Mouse (Mus musculus) hindbrain, embryonic 10.5 days (tissue): ENCODE measurements at regions not wholly inside any gene's neighbourhood (a gene's known extent, or its start where the extent isn't known, plus 50 kb on each side); places are given as distances from the start of the nearest gene placed in this dataset.
A peak's percentile ranks its signal among the peaks of the same experiment; 100 is the strongest.

ENCODE experiments used
- DNase-seq: peaks from one replicate; pipeline ENCODE4 v3.0.0-alpha.2; 2017; ENCODE audit warnings: low spot score
- H3K27ac ChIP-seq: fragments of 300-500 bp; sonication (generic); 2 replicates; pipeline ENCODE4 v1.5.1; 2016; ENCODE audit warnings: mild to moderate bottlenecking, moderate library complexity
- H3K27me3 ChIP-seq: fragments of 300-500 bp; sonication (generic); 2 replicates; pipeline ENCODE4 v1.6.1; 2016; ENCODE audit warnings: mild to moderate bottlenecking; ENCODE audit not compliant: poor library complexity, insufficient read depth, severe bottlenecking
- H3K36me3 ChIP-seq: fragments of 300-500 bp; sonication (generic); 2 replicates; pipeline ENCODE4 v1.6.1; 2016; ENCODE audit warnings: mild to moderate bottlenecking, moderate library complexity
- H3K4me1 ChIP-seq: fragments of 300-500 bp; sonication (generic); replicated peaks from 2 replicates; pipeline ENCODE4 v1.6.1; 2016; ENCODE audit warnings: mild to moderate bottlenecking
- H3K4me3 ChIP-seq: fragments of 300-500 bp; sonication (generic); 2 replicates; pipeline ENCODE4 v1.5.1; 2016; ENCODE audit warnings: mild to moderate bottlenecking, moderate library complexity
- H3K9me3 ChIP-seq: fragments of 300-500 bp; sonication (generic); 2 replicates; pipeline ENCODE4 v1.6.1; 2016; ENCODE audit warnings: mild to moderate bottlenecking, moderate library complexity
- WGBS: fragments of 180-500 bp; shearing (Covaris S2); methylation state at CpG from one replicate; pipeline ENCODE4 v1.1.7; 2016; 5-methylcytosine and 5-hydroxymethylcytosine counted together

DNA sequence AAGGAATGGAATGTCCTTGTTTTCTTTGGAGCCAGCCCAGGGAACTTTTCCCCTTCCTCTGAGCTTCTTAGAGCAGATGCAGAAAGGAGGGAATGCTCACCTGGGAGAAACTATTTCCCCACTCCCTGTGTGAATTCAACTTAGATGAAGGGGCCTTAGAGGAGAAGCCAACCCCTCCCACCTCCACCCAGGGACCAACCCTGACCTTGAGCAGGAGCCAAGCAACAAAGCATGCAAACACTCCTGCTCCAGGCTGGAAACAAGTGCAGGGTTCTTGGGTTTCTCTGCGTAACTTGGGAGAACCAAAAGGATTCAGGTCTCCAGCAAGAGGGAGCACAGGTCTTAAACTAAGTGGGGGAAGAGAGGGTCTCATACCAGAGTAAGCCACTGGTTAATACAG is 98.0 kb upstream of the 9330182O14Rik start:
- Histone ChIP-seq H3K4me3 (no peak overlapping the region), H3K4me1 (no peaks in the 10 kb centered on the region), H3K9me3 (no peaks in the 10 kb centered on the region), H3K27me3 (no peaks in the 10 kb centered on the region), H3K36me3 (no peaks in the 10 kb centered on the region), H3K27ac (no peak overlapping the region)
- no peak for DNase-seq
- 85% methylated on average over 1 of the region's 1 CpGs for WGBS

- Histone ChIP-seq H3K27ac (no peak overlapping the region), H3K4me1 (no peaks in the 10 kb centered on the region), H3K9me3 (no peaks in the 10 kb centered on the region), H3K36me3 (no peaks in the 10 kb centered on the region), H3K4me3 (no peak overlapping the region), H3K27me3 (no peaks in the 10 kb centered on the region)
- 76% methylated on average over 7 of the region's 7 CpGs for WGBS
- no peak for DNase-seq
Measured at GRCm38 (mm10) chr15:40037266-40037665, 96.9 kb upstream of the 9330182O14Rik start.

GRCm38 (mm10) chr15:40046219-40046618 is 87.9 kb upstream of the 9330182O14Rik start:
- WGBS: 54% methylated on average over 5 of the region's 5 CpGs
- peaks cover 6% of the 10 kb centered on the region; the same call in 1 of the 2 replicates for H3K4me1 ChIP-seq
- H3K4me3 ChIP-seq: no peak overlapping the region
- no peaks in the 10 kb centered on the region for H3K36me3 ChIP-seq
- H3K27ac ChIP-seq: no peak overlapping the region
- H3K9me3 ChIP-seq: no peaks in the 10 kb centered on the region
- no peaks in the 10 kb centered on the region for H3K27me3 ChIP-seq
- peak; percentile 42 for DNase-seq

DNA sequence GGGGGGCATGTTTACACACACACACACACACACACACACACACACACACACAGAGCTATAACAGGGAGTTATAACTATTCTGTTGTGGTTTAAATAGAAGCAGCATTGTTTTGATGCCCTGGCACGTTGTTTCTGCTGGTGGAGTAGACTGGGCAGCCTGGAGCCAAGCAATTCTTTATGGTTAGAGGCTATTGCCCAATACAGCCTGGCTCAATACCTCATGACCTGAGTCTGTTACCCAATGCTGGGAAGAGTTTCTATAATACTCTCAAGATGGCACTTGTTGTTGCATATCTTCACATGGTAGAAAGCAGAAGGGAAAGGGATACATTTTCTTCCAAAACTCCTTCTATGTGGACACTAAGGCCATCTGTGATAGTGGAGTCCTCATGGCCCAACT is 87.1 kb upstream of the 9330182O14Rik start:
- H3K4me3 ChIP-seq: no peak overlapping the region
- H3K9me3 ChIP-seq: no peaks in the 10 kb centered on the region
- no peak overlapping the region for H3K27ac ChIP-seq
- H3K4me1 ChIP-seq: peaks cover 6% of the 10 kb centered on the region; the same call in 1 of the 2 replicates
- no peaks in the 10 kb centered on the region for H3K27me3 ChIP-seq
- no peaks in the 10 kb centered on the region for H3K36me3 ChIP-seq
- 77% methylated on average over 1 of the region's 1 CpGs for WGBS
- no peak for DNase-seq

- Histone ChIP-seq H3K9me3 (no peaks in the 10 kb centered on the region), H3K36me3 (no peaks in the 10 kb centered on the region), H3K4me3 (no peak overlapping the region), H3K27me3 (no peaks in the 10 kb centered on the region), H3K4me1 (no peaks in the 10 kb centered on the region), H3K27ac (no peak overlapping the region)
- 88% methylated on average over 2 of the region's 2 CpGs for WGBS
- no peak for DNase-seq
Measured at GRCm38 (mm10) chr15:40068051-40068450, 66.1 kb upstream of the 9330182O14Rik start.

DNA sequence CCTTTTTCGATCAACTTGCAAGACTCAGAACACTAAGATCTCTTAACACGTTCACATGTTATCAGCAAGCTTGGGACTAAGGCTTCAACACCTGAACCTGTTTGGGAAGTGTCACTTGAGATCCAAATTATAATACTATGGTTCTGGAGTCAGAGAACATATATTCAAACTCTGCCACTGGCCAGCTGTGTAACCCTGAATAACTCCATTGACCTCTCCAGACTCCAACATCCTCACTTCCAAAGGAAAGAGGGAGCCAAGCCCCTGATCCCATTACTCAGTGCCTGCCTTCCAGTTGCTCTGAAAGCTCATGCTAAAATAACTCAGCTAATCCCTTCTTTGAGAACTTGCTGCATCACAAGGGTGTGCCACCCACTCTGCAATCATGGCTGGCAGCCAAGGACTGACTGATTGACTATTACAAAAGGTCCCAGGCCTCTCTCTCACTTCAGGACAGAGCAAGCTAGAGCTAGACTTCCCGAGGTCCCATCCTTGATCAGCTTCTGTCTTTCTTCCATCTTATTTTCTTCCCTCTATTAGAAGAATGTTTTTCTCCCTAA is 58.8 kb upstream of the 9330182O14Rik start:
- H3K27ac ChIP-seq: no peak overlapping the region
- no peak for DNase-seq
- H3K4me1 ChIP-seq: no peaks in the 10 kb centered on the region
- no peaks in the 10 kb centered on the region for H3K9me3 ChIP-seq
- 78% methylated on average over 3 of the region's 3 CpGs for WGBS
- no peaks in the 10 kb centered on the region for H3K27me3 ChIP-seq
- no peak overlapping the region for H3K4me3 ChIP-seq
- H3K36me3 ChIP-seq: no peaks in the 10 kb centered on the region

DNA sequence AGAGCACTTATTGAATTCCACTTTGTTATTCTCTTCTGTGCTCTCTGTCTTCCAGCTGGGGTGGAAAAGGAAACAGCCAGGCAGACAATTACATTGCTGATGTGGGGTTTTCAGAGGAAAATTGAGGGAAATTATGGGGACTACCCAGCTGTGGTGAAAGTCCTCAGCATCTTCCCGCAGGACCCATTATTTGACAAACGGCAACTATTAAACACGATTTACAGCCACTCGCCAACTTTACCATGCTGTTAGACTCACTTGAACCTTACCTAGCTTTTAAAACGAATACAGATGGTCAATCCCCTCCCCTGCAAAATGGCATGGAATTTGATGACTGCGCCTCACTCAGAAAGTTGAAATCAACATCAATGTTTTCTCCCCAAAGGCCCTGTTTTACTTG is 54.3 kb upstream of the 9330182O14Rik start:
- no peak for DNase-seq
- WGBS: 88% methylated on average over 6 of the region's 6 CpGs
- H3K27me3 ChIP-seq: no peaks in the 10 kb centered on the region

More for the DNA sequence above, 54.3 kb upstream of the 9330182O14Rik start:
- Histone ChIP-seq H3K36me3 (no peaks in the 10 kb centered on the region), H3K9me3 (no peaks in the 10 kb centered on the region), H3K4me1 (no peaks in the 10 kb centered on the region), H3K4me3 (no peak overlapping the region), H3K27ac (no peak overlapping the region)
